Mouse (Mus musculus): ENCODE results near the gene Sap30bp. TPM values are rescaled to one million over a fixed set of nuclear protein-coding genes. Genes with fewer than 3 reads are reported as not detected.
A peak's percentile ranks its signal among the peaks of the same experiment; 100 is the strongest.

The Sap30bp gene
- 50.3 and 52.2 TPM in 2 replicates for polyA plus RNA-seq (2016; fragmentation: Nextera tagmentation; extraction: Ambion mirVana)

DNA sequence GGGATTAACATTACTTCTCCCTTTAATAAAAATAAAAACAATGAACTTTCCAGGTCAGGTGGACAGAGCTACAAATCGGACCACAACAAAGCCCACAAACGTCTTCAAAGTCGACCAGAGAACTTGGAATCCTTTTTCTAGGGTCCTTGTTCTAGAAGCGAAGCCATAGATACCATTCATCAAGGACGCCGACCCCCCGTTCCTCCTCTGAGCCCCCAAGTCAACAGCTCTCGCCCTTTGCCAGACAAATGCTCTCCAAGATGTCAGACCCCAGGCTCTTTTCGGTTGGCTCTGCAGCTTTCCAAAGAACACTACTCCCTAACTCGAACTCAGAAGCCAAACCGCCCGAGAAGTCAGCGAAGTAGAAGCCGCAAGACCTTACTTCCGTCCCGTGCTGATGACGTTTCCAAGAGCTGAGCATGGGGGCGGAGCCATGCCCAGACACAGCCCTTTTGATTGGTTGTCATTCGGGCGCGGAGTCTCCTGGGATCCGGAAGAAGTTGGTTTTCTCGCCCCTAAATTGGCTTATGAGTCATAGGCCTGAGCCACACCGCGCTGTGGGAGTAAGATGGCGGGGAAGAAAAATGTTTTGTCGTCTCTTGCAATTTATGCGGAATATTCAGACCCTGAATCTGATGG is at the start of gene Sap30bp, which contains the start of gene Recql5:
Sap30bp (plus strand) TSS at position 175 of the 639 bp plus-strand sequence.
Recql5 (minus strand) TSS at position 370 of the 639 bp plus-strand sequence.
- under 1% methylated on average over 28 of the region's 28 CpGs for WGBS

DNA sequence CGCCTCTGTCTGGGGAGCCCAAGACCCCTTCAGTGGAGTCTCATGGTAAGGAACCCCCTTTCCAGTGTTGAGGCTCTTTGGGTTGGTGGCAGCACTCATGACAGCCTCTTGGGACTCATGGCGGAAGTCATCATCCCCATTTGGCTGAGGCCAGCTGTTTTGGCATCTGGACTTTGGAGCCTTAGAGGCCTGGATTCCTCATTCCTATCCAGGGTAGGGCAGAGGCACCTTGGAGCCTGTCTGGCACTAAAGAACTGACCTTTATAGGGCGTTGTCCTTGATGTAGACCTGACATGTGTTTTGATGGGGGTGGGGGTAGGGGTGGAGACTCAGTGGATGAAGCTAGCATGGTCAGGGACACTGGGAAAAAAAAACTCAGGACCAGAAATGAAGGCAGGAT is 48.7 kb upstream of the Sap30bp start:
- WGBS, result 94% methylated on average over 3 of the region's 3 CpGs
- Histone ChIP-seq H3K27me3 (ENCODE audit: poor library complexity, severe bottlenecking) (peaks cover 30% of the 10 kb centered on the region), H3K4me1 (no peaks in the 10 kb centered on the region), H3K9me3 (no peaks in the 10 kb centered on the region), H3K36me3 (replicated peaks) (no peaks in the 10 kb centered on the region), H3K27ac (no peak overlapping the region), H3K4me3 (no peak overlapping the region)
- no peak for DNase-seq (ENCODE audit: extremely low spot score, low spot score)

More for the DNA sequence above, at the start of gene Sap30bp, which contains the start of gene Recql5:
- peaks cover 47% of the 10 kb centered on the region for H3K36me3 ChIP-seq (replicated peaks)
- peak within 1 kb of the TSS; percentile 97 for H3K4me3 ChIP-seq
- peak within 1 kb of the TSS; percentile 86 for H3K27ac ChIP-seq
- DNase-seq (ENCODE audit: extremely low spot score, low spot score), result peak; percentile 99
- no peaks in the 10 kb centered on the region for H3K27me3 ChIP-seq (ENCODE audit: poor library complexity, severe bottlenecking)
- peaks cover 28% of the 10 kb centered on the region for H3K4me1 ChIP-seq
- no peaks in the 10 kb centered on the region for H3K9me3 ChIP-seq

DNA sequence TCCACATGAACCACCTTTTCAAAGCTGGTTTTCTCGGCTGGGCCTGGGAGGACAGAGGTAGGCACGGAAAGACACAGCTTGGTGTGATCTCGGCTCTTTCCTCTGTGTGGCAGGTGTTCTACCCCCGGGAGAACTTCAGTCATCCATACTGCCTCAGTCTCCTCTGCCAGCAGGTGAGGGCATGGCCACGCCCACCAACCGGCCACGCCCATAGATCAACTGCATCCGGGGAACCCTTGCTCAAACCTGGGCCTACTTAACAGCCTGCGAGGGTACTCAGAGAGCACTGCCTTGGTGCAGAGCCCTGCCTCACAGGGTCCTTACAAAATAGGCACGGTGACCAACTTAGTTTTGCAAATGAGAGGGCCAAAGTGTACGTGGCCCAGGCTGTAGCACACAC is 47.8 kb upstream of the Sap30bp start:
- Histone ChIP-seq H3K27me3 (ENCODE audit: poor library complexity, severe bottlenecking) (peaks cover 30% of the 10 kb centered on the region), H3K4me3 (no peak overlapping the region), H3K27ac (no peak overlapping the region), H3K9me3 (no peaks in the 10 kb centered on the region), H3K36me3 (replicated peaks) (no peaks in the 10 kb centered on the region), H3K4me1 (no peaks in the 10 kb centered on the region)
- WGBS, result 80% methylated on average over 11 of the region's 11 CpGs
- no peak for DNase-seq (ENCODE audit: extremely low spot score, low spot score)

DNA sequence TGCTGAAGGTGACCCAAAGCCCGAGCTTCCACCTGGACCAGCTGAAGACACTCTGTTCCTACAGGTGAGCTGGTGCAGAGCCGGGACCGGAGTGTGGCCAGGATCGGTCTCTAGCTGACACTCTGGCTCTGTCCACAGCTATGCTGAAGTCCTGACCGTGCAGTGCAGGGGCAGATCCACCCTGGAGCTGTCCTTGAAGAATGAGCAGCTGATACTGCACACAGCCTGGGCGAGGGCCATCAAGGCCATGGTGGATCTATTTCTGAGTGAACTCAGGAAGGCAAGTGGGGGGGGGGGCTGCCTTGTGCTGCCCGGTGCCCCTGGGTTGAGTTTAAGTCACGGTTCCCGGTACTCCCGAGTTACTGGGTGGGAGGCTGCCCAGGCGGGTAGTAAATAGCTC is 46.6 kb upstream of the Sap30bp start:
- 90% methylated on average over 11 of the region's 11 CpGs for WGBS
- no peak for DNase-seq (ENCODE audit: extremely low spot score, low spot score)
- Histone ChIP-seq H3K4me3 (no peak overlapping the region), H3K27ac (no peak overlapping the region), H3K27me3 (ENCODE audit: poor library complexity, severe bottlenecking) (peaks cover 30% of the 10 kb centered on the region), H3K36me3 (replicated peaks) (no peaks in the 10 kb centered on the region), H3K4me1 (no peaks in the 10 kb centered on the region), H3K9me3 (no peaks in the 10 kb centered on the region)

DNA sequence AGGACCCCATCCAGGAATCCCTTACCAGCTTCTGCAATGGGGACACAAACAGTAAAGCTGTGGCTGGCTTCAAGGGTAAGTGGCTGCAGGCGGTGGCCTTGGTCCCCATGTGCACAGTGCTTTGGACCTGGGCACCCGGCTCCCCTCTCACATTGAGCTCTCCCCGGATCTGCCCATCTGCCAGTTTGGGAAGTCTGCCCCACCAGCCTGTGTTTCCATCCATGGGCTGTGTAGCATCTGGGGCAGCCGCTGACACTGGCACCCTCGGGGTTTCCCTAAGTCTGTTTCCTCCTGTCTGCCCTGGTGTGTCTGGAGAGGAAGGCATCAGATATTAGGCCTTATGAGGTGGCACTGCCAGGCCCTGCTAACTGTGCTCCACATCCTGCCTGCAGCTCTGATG is 45.1 kb upstream of the Sap30bp start:
- peaks cover 15% of the 10 kb centered on the region for H3K27me3 ChIP-seq (ENCODE audit: poor library complexity, severe bottlenecking)
- H3K4me1 ChIP-seq, result no peaks in the 10 kb centered on the region
- H3K4me3 ChIP-seq, result no peak overlapping the region
- no peaks in the 10 kb centered on the region for H3K9me3 ChIP-seq
- H3K36me3 ChIP-seq (replicated peaks), result peaks cover 3% of the 10 kb centered on the region
- WGBS, result 91% methylated on average over 5 of the region's 5 CpGs
- H3K27ac ChIP-seq, result no peak overlapping the region
- no peak for DNase-seq (ENCODE audit: extremely low spot score, low spot score)

DNA sequence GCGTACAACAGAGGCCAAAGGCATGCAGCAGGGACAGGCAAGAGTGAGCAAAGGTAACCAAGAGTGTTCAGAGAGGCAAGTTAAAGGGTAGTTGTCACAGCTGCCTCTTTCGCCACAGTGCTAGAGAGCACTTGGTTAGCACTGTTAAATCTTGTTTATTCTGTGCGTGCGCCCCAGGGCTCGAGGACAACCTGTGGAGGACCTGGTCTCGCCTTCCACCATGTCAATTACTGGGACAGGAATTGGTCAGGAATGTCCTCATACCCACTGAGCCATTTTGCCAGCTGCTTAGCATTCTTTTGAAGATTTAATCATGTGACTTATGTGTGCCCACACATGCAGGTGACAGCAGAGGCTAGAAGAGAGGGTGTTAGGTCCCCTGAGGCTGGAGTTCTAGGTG is 43.9 kb upstream of the Sap30bp start:
- peaks cover 15% of the 10 kb centered on the region for H3K36me3 ChIP-seq (replicated peaks)
- no peaks in the 10 kb centered on the region for H3K9me3 ChIP-seq
- 83% methylated on average over 6 of the region's 6 CpGs for WGBS
- DNase-seq (ENCODE audit: extremely low spot score, low spot score), result no peak
- no peaks in the 10 kb centered on the region for H3K4me1 ChIP-seq
- H3K27ac ChIP-seq, result no peak overlapping the region
- peaks cover 4% of the 10 kb centered on the region for H3K27me3 ChIP-seq (ENCODE audit: poor library complexity, severe bottlenecking)
- H3K4me3 ChIP-seq, result no peak overlapping the region

DNA sequence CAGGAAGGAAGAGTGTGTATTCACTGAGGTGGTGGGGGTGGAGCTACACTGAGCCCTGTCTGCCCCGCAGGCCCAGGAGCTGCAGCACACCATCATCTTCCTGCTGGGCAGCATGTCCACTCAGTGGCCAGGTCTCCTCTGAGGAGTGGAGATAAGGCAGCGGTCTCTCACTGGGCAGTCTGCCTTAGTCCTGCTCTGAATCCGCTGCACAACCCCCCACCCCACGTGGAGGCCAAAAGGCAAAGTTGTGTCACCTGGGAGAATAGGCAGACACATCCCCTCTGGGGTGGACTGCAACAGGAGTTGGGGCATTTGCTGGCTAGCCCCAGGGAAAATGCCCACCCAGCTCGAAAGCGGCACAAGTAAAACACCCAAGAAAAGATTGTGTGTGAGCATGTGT is 40.9 kb upstream of the Sap30bp start:
- Histone ChIP-seq H3K27ac (no peak overlapping the region), H3K9me3 (no peaks in the 10 kb centered on the region), H3K4me1 (no peaks in the 10 kb centered on the region), H3K4me3 (no peak overlapping the region), H3K27me3 (ENCODE audit: poor library complexity, severe bottlenecking) (no peaks in the 10 kb centered on the region), H3K36me3 (replicated peaks) (peaks cover 45% of the 10 kb centered on the region)
- DNase-seq (ENCODE audit: extremely low spot score, low spot score), result no peak
- WGBS, result 57% methylated on average over 6 of the region's 6 CpGs

DNA sequence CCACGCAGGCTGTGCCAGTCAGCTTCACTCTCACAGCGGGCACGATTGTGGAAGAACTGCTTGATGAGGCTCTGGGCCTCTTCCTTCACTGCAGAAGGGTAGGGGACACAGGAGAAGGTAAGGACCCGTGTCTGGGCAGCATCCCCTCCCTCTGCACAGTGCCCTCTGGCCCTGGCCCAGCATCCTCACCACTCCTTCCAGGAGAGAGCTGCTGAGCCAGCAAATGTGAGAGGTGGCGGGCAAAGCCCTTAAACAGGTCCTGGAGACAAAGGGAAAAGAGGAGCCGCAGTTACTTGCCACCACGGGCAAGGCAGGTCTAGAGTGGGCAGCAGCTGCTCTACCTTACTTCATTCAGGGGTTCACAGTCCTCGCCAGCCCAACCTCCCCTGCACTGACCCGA is 40.0 kb upstream of the Sap30bp start:
- Histone ChIP-seq H3K36me3 (replicated peaks) (peaks cover 50% of the 10 kb centered on the region), H3K4me3 (no peak overlapping the region), H3K9me3 (no peaks in the 10 kb centered on the region), H3K4me1 (no peaks in the 10 kb centered on the region), H3K27me3 (ENCODE audit: poor library complexity, severe bottlenecking) (no peaks in the 10 kb centered on the region), H3K27ac (no peak overlapping the region)
- WGBS, result 90% methylated on average over 9 of the region's 9 CpGs
- DNase-seq (ENCODE audit: extremely low spot score, low spot score), result no peak

DNA sequence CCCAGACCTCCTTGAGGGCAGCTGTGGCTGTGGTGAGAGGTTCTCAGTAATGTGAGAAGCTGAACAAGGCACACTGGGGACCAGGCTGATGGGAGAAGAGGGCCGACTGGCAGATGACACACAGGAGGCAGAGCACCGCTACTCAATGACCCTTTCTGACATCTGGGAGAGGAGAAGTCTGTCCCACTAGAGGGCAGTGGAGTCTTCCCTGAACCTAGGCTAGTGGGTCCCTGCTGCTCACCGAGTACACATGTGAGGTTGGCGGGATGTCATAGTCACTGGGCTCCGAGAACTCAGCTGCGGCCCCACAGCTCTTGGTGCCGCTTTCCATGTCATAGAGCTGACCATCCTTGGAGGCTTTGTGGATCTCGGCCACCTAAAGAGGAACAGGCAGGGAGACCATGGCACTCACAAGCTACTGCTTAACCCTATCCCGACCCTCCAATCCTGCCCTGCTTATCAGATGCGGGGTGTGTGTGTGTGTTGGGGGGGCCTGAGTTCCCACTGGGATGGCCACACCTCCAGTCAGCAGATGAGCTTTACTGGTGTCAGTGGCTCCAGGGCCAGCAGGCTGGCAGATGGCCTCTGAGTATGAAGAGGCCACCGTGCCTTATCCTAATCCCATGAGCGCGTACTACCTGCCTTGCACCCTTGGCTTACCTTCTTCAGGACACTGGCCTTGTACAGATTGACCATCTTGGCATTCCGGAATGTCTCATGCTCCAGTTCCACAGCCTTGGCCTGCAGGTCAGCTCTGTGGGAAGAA is 38.1 kb upstream of the Sap30bp start:
- Histone ChIP-seq H3K27me3 (ENCODE audit: poor library complexity, severe bottlenecking) (no peaks in the 10 kb centered on the region), H3K27ac (no peak overlapping the region), H3K36me3 (replicated peaks) (peaks cover 50% of the 10 kb centered on the region), H3K9me3 (no peaks in the 10 kb centered on the region), H3K4me3 (no peak overlapping the region), H3K4me1 (peaks cover 15% of the 10 kb centered on the region)
- DNase-seq (ENCODE audit: extremely low spot score, low spot score), result no peak
- 76% methylated on average over 14 of the region's 14 CpGs for WGBS

DNA sequence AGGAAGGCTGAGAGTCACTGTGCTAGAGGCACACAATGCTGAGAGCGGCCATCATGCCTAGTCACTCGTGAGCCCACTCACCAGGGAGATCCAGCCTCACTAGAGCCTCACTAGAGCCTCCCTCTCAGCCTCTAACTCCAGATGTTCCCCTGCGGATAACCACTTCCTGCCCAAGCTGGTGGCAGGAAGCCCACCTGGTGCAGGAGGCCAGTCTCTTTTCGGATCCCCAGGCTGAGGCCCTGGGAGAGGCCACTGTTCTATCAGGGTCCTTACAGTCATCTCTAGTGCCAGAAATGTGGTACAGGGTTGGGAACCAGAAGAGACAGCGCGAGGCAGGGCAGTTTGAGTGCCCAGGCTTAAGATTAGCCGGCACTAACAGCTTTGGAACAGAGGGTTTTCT is 34.6 kb upstream of the Sap30bp start:
- H3K9me3 ChIP-seq, result no peaks in the 10 kb centered on the region
- 89% methylated on average over 7 of the region's 7 CpGs for WGBS
- DNase-seq (ENCODE audit: extremely low spot score, low spot score), result no peak
- no peak overlapping the region for H3K27ac ChIP-seq
- H3K4me3 ChIP-seq, result no peak overlapping the region
- H3K36me3 ChIP-seq (replicated peaks), result peaks cover 51% of the 10 kb centered on the region
- H3K4me1 ChIP-seq, result peaks cover 47% of the 10 kb centered on the region
- H3K27me3 ChIP-seq (ENCODE audit: poor library complexity, severe bottlenecking), result no peaks in the 10 kb centered on the region

DNA sequence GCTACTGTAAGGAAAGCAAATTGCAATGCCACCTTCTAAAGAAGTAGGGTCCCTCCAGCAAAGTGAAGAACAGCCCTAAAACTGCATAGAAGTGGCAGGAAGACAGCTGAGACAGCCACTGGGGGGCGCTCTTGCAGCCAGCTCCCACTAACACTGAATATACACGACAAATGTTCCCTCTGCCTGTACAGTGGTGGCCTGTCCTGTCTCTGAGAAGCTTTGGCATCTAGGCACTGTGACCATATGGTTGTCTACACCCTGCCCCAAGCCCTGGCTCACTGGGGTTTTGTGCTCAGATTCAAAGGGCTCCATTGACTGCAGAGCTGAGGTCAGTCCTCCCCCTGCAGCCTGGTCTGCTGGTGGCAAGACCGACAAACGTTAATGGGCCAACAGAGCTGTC is 34.2 kb upstream of the Sap30bp start:
- Histone ChIP-seq H3K4me1 (peaks cover 47% of the 10 kb centered on the region), H3K27me3 (ENCODE audit: poor library complexity, severe bottlenecking) (no peaks in the 10 kb centered on the region), H3K27ac (no peak overlapping the region; the same call in 1 of the 2 replicates), H3K4me3 (no peak overlapping the region), H3K9me3 (no peaks in the 10 kb centered on the region), H3K36me3 (replicated peaks) (peaks cover 50% of the 10 kb centered on the region)
- DNase-seq (ENCODE audit: extremely low spot score, low spot score), result no peak
- 36% methylated on average over 4 of the region's 4 CpGs for WGBS

DNA sequence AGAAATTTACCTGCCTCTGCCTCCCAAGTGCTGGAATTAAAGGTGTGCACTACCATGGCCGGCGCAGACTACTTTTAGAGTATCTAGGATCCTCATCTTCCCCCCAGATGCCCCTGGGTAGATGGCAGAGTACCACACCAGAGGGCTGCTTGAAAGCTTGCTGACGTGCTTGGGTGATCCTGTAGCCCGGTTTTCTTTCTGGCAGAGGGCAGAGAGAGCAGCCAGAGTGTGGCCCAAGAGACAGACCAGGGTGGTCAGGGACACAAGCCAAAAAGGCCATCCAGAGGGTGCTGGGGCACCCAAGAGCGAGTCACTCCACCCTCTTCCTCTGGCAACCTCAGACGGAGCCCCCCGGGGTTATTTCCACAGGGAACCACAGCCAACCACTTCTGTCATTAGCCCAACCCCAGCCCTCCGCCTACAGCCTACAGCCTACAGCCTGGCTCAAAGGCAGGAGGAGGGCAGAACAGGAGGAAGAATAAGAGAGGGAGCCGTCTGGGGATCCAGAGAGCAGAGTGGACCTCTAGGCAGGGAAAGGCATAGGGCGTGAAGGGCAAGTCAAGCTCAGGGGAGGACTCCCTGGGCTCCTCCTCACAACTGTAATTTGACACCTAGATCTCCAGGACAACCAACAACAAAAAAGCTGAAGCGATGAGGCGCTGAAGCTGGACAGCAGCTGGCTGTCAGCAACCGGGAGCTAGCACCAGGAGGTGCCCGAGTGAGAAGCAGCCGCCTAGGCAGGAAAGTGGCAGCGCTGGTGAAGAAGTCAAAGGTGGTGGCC is 33.4 kb upstream of the Sap30bp start, which contains the start of gene Smim5:
Smim5 (plus strand) TSS at position 481 of the 781 bp plus-strand sequence.
- Histone ChIP-seq H3K27ac (peak within 1 kb of the TSS; percentile 68), H3K36me3 (replicated peaks) (peaks cover 43% of the 10 kb centered on the region), H3K9me3 (no peaks in the 10 kb centered on the region), H3K4me1 (peaks cover 48% of the 10 kb centered on the region), H3K27me3 (ENCODE audit: poor library complexity, severe bottlenecking) (no peaks in the 10 kb centered on the region), H3K4me3 (peak within 1 kb of the TSS; percentile 13; the same call in 1 of the 2 replicates)
- WGBS, result 36% methylated on average over 16 of the region's 16 CpGs
- peak; percentile 54 for DNase-seq (ENCODE audit: extremely low spot score, low spot score)

Data from forebrain, embryonic 10.5 days (tissue).